In the genomic region with DNA sequence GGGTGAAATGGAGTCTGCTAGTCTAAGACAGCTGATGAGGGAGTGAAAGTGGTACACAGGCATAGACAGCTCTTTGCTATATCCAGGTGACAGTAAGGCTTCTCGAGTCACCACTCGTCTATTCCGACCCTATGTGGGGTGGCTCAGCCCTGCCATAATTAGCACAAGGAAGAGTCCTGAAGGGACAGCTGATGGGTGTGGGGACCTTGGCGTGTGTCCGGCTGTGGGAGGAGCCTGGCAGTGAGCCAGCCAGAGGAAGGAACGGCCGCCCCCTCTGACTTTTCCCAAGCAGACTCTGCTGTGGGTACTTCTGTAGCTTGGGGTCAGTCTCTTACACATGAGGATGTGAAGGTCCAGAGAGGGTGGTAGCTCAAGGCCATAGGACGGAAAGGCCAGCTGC, we compare ENCODE assay signal across 9 mouse cellular contexts. TPM values are rescaled to one million over a fixed set of nuclear protein-coding genes. Genes with fewer than 3 reads are reported as not detected.
DNase-seq lines count a peak whose midpoint lies in the region; ATAC-seq lines count a peak whose summit lies in the region.
"Had no signal": no experiment of that assay in that cellular context is flagged by ENCODE, and none has a peak within 500 bp of the region (broad histone marks: within the 10 kb centered on the region; RNA-seq: fewer than 3 reads in every experiment).

No protein-coding gene starts in this region.

- no peak overlapping the region for H3K4me3 ChIP-seq in liver, embryonic 11.5 days (ENCODE audit: low read depth, low read length)
- H3K4me3 ChIP-seq: embryonic facial prominence, embryonic 13.5 days had no signal

- DNase-seq in gastrocnemius, postnatal 10 days: peak; percentile 64
- DNase-seq in gastrocnemius, postnatal 25 days: no peak
- DNase-seq in adrenal gland, adult 8-10 months: peak; percentile 62
- peak; percentile 73 to 78 for DNase-seq in heart, postnatal 36 days
- DNase-seq in liver, embryonic 11.5 days (ENCODE audit: low spot score): no peak
- no peak for DNase-seq in layer of hippocampus, postnatal 10 days (ENCODE audit: low spot score in 2 of 2)
- no peak for DNase-seq in layer of hippocampus, adult 18-20 months (ENCODE audit: low spot score in 2 of 2)
- DNase-seq in yolk sac, embryonic 10.5 days (ENCODE audit: low spot score): no peak

- intact Hi-C loops in heart, postnatal 36 days (cut with DNase I): no loop called here

- no peaks in the 10 kb centered on the region for H3K27me3 ChIP-seq in liver, embryonic 11.5 days (replicated peaks; ENCODE audit: control insufficient read depth, insufficient read depth, low read length)
- H3K27me3 ChIP-seq: embryonic facial prominence, embryonic 13.5 days had no signal

- ATAC-seq in liver, embryonic 11.5 days (replicated peaks; ENCODE audit: low FRiP score): peak; percentile 30

- no peak overlapping the region for H3K9ac ChIP-seq in liver, embryonic 11.5 days (ENCODE audit: low read depth, low read length)
- H3K9ac ChIP-seq: embryonic facial prominence, embryonic 13.5 days had no signal

- no peak overlapping the region for H3K4me2 ChIP-seq in liver, embryonic 11.5 days
- H3K4me2 ChIP-seq: embryonic facial prominence, embryonic 13.5 days had no signal

- H3K27ac ChIP-seq in liver, embryonic 11.5 days (ENCODE audit: low read depth, low read length): no peak overlapping the region
- H3K27ac ChIP-seq: embryonic facial prominence, embryonic 13.5 days had no signal

- no peaks in the 10 kb centered on the region for H3K36me3 ChIP-seq in liver, embryonic 11.5 days (ENCODE audit: control insufficient read depth, insufficient read depth, low read length)

- H3K9me3 ChIP-seq in liver, embryonic 11.5 days (ENCODE audit: control insufficient read depth, low read length): no peaks in the 10 kb centered on the region
- H3K9me3 ChIP-seq: embryonic facial prominence, embryonic 13.5 days had no signal

- no peaks in the 10 kb centered on the region for H3K4me1 ChIP-seq in liver, embryonic 11.5 days (replicated peaks; ENCODE audit: control insufficient read depth, insufficient read depth, low read length)
- H3K4me1 ChIP-seq: embryonic facial prominence, embryonic 13.5 days had no signal

- WGBS in liver, embryonic 11.5 days: 65% methylated on average over 8 of the region's 8 CpGs

RNA-seq across cellular contexts. Expression of gene Adamts7, which starts 21.2 kb away (rescaled TPM):
- total RNA-seq in gastrocnemius, postnatal 10 days (2021): 1 to 10 TPM; 5.9 to 9.1 TPM
- total RNA-seq in gastrocnemius, postnatal 25 days (2021): 1 to 10 TPM in 1 of 2 experiments, under 1 TPM in 1; 0.67 to 1.5 TPM
- 1 to 10 TPM; 4.9 to 6.2 (median 5.7) TPM for total RNA-seq in adrenal gland, adult 8-10 months (2022)
- total RNA-seq in heart, postnatal 36 days (2021): 10 to 100 TPM; 14.4 to 17.7 TPM
- 3.2 and 3.6 TPM in 2 replicates for polyA plus RNA-seq in liver, embryonic 11.5 days (2014; fragmentation: Nextera tagmentation; extraction: Ambion mirVana)
- total RNA-seq in layer of hippocampus, postnatal 10 days (2021): 1 to 10 TPM; 2.7 to 3.5 TPM
- total RNA-seq in layer of hippocampus, adult 18-20 months (2021): under 1 TPM; 0.32 to 0.36 TPM

Comparison
In these comparisons a context has a peak if more than half of its experiments do, and no peak if none do; other contexts are left out.
1. DNase-seq: peak in gastrocnemius, postnatal 10 days (single experiment), adrenal gland, adult 8-10 months (single experiment) and heart, postnatal 36 days (2 of 2); none in gastrocnemius, postnatal 25 days (single experiment), liver, embryonic 11.5 days (single experiment), layer of hippocampus, postnatal 10 days (0 of 2), layer of hippocampus, adult 18-20 months (0 of 2) and yolk sac, embryonic 10.5 days (single experiment).